Mouse (Mus musculus) lung, adult 18-20 months (tissue): ENCODE results near the gene Chtf18.
A peak's percentile ranks its signal among the peaks of the same experiment; 100 is the strongest.

ENCODE experiments used
- DNase-seq, 2 experiments: peaks; one replicate each; pipeline ENCODE4 v3.0.0; 2022; ENCODE audit warnings: mixed read lengths in 2 of 2

Chtf18 gene

GRCm38 (mm10) chr17:25732082-25732481, 4.9 kb upstream of the Chtf18 start:
- DNase-seq: peak; percentile 74 to 81

GRCm38 (mm10) chr17:25728009-25728270, 721 bp upstream of the Chtf18 start:
- DNase-seq: no peak

DNA sequence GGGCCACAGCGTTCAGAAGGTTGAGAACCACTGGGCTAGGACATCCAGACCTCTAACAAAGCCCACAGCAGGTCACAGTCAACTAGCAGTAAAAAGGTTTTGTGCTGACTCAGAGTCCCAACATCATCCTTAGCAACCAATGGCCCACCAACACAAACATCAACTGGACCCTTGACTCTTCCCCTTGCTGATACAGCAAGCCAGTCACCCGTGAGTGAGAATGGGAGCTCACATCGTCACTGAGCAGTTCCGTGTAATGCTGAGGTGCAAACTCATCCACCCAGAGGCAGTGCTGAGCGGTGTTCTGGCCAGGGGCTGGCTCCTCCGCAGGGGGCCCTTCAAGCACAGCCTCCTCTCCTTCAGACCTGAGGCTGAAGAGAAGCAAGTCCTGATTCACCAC, 2.0 kb downstream of the Chtf18 start:
- DNase-seq: no peak

DNA sequence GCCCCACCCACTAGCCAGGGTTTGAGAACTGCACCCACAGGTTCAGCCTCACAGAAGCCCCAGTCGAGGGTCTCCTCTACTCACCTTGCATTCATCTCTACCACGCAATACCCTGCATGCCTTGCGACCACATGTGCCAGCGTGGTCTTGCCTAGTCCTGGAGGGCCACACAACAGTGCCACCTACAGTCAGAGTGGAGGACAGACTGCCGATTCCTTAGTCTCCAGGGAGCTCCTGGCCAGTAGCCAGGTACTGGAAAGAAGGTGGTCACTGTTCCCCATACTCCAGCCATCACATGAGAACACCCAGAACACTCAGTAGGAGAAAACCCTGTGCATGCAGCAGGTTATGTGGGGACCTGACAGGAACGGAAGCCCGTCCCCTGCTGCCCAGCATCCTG, 3.3 kb downstream of the Chtf18 start:
- no peak for DNase-seq

DNA sequence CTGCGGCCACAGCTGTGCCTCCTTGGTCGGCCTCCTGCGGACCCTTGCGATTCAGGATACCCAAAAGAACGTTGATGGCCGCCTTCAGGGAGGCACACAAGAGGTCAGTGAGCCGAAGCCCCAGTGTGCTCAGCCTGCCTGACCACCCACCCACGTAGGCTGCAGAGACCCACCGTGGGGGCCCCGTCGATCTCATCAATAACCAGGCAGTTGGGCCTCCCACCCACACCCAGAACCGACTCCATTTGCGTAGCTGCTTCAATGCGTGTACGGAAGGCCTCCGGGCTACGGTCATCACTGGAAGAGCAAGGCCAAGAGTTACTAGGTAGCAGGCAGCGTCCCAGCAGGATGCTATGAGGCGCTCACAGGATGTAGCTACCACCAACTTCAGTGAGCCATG, 3.7 kb downstream of the Chtf18 start:
- no peak for DNase-seq

DNA sequence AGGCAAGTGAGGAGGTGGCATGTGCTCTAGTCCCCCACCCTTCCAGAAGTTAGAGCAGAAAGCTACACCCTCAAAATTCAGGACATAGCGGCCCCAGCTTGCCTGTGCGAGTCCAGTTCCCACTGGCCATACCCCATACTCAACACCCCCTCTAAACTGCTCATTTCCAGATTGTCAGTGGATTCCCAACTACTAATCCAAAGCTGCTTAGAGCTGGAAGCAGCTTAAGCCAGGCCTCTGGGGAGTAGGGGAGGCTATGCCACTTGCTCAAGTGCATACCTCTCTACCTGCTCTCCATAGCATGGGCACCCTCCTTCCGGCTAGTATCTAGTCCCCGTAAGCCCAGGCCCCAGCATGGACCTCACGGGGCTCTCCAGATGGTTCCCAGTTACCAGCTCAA, 5.7 kb downstream of the Chtf18 start:
- DNase-seq: no peak

DNA sequence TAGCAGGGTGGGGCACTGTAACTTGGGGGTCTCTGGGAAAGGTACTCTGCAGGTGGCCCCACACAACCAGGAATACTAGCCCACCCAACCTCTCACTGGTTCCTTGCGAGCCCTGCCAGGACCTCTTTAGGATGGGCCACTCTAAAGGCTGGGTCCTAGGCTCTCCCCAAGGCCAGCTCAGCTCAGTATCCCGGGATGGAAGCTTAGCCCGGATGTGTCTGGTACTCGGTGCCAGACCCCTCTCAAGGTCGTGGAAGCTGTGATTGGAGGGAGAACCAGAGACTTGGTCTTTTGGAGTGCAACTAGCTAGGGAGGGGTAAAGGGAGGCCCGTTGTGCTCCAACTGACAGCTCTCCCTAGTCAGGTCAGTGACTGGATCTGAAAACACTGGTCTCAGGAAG, 9.5 kb downstream of the Chtf18 start:
- no peak for DNase-seq

DNA sequence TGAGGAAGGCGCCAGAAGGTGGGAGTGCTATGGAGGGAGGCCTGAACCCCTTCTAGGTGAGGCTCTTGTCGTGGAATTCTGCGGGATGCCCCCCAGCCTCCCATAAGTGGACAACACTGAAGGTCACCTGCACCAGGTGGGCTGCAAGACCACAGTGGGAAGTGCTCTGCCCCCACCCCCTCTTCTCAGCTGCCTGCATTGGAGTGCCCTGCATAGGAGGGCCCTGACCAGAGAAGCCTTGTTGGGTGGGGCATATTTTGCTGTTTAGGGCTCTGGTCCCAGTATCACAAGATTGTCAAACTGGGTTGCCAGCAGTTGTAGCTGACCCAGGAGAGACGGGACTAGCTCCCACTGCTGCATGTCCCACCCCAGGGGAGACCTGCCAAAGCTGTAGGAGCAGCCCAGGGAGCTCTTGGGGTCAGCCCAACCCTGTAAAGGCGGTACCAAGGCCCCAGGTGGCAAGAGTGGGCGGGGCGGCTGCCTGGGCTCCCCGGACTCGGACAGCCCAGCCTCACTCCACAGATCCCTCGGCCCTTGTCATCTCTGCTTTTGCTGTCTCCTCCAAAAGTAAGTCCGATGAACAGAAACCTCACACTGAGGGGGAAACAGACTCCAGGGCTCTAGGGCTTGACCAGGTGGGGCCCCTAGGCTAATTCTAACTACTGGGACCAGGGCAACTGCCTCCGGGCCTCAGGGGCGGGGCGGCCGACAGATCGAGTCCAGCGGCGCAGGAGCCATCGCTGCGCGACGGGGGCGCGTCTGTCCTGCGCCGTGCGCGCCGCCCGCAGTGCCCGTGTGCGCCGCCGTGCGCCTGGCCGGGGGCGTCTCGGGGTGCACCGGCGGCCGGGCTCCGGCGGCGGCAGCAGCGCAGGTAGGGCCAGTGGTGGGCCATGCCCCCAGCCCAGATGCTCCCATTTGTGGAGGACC, 10.2 kb downstream of the Chtf18 start, which contains the start of gene Gng13:
Gene Gng13 (plus strand): TSS at position 461 of the 927 bp plus-strand sequence.
- no peak for DNase-seq

GRCm38 (mm10) chr17:25716130-25716529, 11.1 kb downstream of the Chtf18 start:
- no peak for DNase-seq

DNA sequence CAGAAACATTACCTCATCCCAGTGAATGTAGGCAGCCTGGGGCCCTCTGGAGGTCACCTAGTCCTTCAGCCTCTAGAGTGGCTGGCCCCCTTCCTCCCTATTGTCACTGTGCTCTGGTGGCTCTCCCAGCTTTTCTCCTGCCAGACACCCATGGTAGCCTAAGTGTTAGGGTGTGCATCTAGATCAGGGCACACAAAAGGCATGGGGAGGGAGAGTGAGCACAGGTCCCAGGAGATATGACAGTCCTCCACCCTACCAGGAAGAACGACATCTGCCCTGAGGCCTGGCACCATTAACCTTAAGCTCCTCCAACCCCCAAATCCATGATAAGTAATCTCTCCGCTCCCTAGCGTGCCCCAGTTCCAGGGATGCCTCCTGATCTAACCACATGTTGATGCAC, 11.6 kb downstream of the Chtf18 start:
- DNase-seq: no peak

DNA sequence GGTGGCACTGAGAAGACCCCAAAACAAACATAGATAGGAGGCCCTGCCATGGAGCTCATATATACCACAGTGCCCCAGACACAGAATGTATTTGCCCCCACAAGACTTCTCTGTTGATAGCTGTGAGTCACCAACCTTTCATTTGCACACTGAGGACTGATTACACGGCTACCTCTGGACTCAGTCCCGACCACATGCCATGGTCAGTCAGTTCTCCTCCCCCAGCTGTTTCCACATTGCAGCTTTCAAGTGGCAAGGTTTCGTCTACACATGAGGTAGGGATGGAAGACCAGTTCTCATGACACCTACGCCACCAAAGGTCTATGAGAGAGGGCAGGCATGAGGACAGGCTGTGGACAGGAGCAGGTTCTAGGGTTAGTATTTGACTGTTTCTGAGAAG, 16.1 kb downstream of the Chtf18 start:
- DNase-seq: no peak

DNA sequence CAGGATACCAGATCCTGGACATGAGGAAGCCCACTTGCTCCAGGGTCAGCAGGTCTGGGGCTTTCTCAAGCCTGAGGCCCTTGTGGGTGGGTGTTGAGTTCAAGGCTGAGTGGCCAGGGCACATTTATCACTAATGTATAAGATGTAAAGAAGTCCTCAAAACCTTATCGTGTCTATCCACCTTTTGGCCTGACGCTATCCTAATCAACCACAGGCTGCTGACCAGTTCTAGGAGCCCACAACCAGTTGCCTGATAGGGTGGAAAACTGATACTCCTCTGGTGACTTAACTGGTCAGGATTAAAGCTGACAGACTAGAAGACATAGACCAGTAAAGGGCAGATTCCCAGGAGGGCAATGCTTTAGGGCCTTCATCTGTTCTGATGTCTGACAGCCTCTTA, 17.2 kb downstream of the Chtf18 start:
- DNase-seq: no peak

DNA sequence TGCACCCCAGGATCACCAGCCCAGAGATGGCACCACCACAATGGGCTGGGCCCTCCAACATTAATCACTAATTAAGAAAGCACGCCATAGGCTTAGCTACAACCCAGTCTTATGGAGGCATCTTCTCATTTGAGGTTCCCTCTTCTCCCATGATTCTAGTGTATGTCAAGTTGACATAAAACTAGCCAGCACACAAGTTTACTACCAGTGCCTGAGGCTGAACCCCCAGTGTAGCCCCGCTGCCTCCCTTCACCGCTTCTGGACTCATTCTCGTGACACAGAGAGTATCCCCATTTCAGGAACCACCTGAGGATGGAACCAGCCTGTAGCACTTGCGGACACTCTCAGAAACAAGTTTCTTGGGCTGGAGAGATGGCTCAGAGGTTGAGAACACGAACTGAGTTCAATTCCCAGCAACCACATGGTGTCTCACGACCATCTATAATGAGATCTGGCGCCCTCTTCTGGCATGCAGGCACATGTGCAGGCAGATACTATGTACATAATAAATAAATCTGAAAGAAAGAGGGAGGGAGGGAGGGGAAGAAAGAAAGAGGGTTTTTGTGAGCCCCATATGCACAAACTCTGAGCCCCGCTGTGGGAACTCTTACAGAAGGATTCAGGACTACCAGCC, 26.2 kb downstream of the Chtf18 start:
- DNase-seq: no peak

DNA sequence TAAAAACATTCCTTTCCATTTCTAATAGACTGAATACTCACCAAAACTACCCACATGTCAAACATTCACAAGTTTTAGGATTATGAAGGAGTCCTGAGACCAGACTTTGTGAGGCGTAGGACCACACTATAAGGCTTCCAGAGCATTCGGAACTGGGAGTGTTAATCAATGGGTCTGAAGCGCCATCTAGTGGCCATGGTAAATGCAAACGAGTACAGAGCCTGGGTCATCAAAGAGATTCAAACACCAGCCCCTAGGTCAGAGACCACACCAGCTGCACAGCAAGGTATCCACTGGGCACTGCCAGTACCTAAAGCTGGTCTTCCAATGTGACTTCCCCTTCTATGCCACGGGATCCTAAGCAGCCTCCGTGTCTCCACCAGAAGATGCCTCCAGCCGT, 28.8 kb downstream of the Chtf18 start:
- peak; percentile 37 to 59 for DNase-seq

DNA sequence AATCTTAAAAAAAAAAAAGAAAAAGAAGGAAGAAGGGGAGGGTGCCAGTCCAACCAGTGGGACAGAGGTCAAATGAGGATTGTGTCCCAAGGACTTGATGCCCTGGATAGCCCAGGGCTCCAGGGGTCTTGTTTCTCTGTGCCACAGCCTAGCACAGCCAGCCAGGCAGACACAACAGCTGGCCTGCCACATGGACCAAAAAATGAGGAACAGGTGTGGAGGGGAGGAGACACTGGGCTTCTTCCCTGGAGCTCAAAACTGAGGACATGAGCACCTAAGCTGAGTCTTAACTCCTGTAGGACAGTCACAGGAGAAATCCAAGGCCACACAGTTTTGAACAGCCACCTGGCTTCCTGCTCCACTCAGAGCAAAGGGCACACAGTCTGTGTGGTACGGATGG, 31.0 kb downstream of the Chtf18 start:
- no peak for DNase-seq

GRCm38 (mm10) chr17:25688922-25689321, 38.3 kb downstream of the Chtf18 start:
- no peak for DNase-seq

DNA sequence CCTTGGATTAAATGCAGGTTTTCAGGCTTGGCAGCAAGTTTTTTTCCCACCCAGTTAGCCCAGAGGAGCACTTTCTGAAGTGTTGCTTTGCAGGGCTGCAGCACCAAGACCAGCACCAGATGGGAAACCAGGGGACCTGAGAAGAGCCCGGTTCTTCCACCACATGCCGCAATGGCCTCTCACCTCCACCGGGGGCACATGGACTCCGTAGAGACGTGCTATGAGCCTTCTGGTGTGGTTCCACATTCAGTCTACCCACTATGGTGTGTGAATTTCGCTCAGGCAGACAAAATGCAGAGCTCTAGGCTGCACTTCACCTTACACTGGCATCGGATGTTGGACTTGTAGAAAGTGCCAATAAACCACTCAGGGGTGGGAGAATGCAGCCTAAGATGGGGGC, 40.9 kb downstream of the Chtf18 start:
- DNase-seq: no peak

- DNase-seq: no peak
These were observed 45.6 kb downstream of the Chtf18 start for GRCm38 (mm10) chr17:25681636-25682035.

- no peak for DNase-seq
These were observed 47.4 kb downstream of the Chtf18 start for GRCm38 (mm10) chr17:25679818-25680217.

- no peak for DNase-seq
These were observed 49.2 kb downstream of the Chtf18 start for GRCm38 (mm10) chr17:25677969-25678368.

- DNase-seq: no peak
These were observed 54.2 kb downstream of the Chtf18 start for GRCm38 (mm10) chr17:25672982-25673381.
